Mouse (Mus musculus): ENCODE results near the gene Tspear. TPM values are rescaled to one million over a fixed set of nuclear protein-coding genes. Genes with fewer than 3 reads are reported as not detected.
A peak's percentile ranks its signal among the peaks of the same experiment; 100 is the strongest.

The Tspear gene
- polyA plus RNA-seq, 1 experiment from 2014 or later = 1.4 TPM

DNA sequence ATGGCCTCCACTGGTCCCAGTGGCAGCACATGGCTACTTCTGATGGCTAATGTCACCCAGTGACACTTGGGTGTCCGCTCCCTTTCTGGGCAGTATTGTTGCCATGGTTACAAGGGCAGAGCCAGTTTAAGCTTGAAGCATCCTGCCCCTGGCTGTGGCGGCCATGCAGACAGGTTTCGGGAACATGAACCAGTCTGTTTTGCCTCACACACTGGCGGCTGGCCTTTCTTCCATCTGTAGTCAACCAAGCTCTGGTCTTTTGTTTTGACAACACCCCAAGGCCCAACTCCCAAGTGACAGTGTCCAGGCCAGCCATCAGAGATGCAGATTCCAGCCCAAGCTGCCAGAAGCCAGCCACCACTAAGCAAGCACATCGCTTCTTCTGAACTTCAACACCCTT lies 209.2 kb downstream of the Tspear start:
- Histone ChIP-seq H3K4me1 (peaks cover 3% of the 10 kb centered on the region; the same call in 1 of the 2 replicates), H3K9ac (replicated peaks) (no peak overlapping the region), H3K4me3 (no peak overlapping the region), H3K4me2 (replicated peaks) (no peak overlapping the region), H3K27ac (replicated peaks) (no peak overlapping the region), H3K36me3 (no peaks in the 10 kb centered on the region), H3K27me3 (0 out of 2 replicates have a peak, but pooled peaks cover 3% of the 10 kb centered on the region), H3K9me3 (no peaks in the 10 kb centered on the region)
- ATAC-seq (ENCODE audit: low FRiP score, low read depth) = no peak
- WGBS = 59% methylated on average over 5 of the region's 5 CpGs

- Histone ChIP-seq H3K36me3 (no peaks in the 10 kb centered on the region), H3K4me2 (replicated peaks) (no peak overlapping the region), H3K9ac (replicated peaks) (no peak overlapping the region), H3K9me3 (no peaks in the 10 kb centered on the region), H3K27me3 (peaks cover 20% of the 10 kb centered on the region), H3K4me1 (peaks cover 20% of the 10 kb centered on the region; the same call in 1 of the 2 replicates), H3K4me3 (no peak overlapping the region), H3K27ac (replicated peaks) (no peak overlapping the region)
- 84% methylated on average over 7 of the region's 7 CpGs for WGBS
- no peak for ATAC-seq (ENCODE audit: low FRiP score, low read depth)
Measured at GRCm38 (mm10) chr10:77900126-77900525, 213.8 kb downstream of the Tspear start.

DNA sequence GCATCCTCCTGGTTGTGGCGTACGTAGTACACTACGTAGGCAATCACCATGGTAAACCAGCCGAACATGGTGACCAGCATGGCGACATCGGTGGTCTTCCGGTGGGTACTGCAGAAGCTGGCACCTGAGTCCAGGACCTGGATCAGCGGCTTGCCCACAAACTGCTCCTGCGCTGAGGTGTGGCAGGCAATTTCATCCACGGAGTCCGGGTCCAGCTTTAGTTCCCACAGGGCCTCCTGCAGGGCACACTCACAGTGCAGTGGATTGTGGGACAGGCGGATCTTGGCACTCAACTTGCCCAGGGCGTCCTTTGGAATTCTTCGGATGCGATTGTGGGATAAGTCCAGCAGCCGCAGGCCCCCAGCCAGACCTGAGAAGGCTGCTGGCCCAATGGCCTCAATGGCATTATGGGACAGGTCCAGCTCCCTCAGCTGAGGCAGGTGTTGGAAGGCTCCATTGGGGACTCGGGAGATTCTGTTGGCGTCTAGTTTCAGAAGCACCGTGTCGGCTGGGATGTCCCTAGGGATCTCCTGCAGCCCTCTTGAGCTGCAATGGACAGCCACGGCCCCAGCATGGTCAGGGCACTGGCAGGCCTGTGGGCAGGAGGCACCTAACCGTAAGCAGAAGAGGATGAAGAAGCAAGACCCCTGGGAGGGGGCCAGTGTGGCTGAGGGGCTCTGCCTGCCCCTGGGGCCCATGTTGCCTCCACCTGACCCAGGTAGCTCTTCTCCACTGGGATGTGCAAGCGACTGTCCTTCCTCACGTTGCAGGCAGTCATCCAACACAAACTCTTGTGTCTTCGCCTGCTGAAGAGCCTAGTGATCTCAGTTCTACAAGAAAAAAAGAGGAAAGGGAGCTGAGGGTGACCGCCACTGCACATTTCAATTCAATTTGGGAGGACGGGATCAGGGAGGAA lies 214.8 kb downstream of the Tspear start:
- Histone ChIP-seq H3K4me3 (peak overlapping the region; percentile 62; the same call in 1 of the 2 replicates), H3K9ac (replicated peaks) (no peak overlapping the region), H3K9me3 (no peaks in the 10 kb centered on the region), H3K27me3 (peaks cover 23% of the 10 kb centered on the region), H3K4me1 (peaks cover 19% of the 10 kb centered on the region; the same call in 1 of the 2 replicates), H3K4me2 (replicated peaks) (peak overlapping the region; percentile 90), H3K27ac (replicated peaks) (no peak overlapping the region), H3K36me3 (no peaks in the 10 kb centered on the region)
- WGBS = 85% methylated on average over 27 of the region's 27 CpGs
- ATAC-seq (ENCODE audit: low FRiP score, low read depth) = no peak

DNA sequence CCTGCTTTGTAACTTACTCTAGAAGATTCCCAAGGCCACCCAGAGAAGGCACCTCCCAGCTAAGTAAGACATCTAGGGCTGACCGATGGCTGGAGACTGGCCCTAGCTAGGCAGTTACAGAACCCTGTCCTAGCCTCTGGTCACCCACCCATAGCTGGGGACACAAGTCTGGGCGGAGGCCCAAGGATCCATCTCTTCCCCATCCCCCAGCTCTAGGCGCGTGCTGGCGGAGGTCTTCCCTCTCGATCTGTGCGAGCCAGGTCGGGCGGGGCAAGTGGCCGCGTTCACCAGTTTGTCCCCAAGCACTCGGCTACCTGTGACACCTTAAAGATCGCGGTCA lies 215.5 kb downstream of the Tspear start:
- H3K9me3 ChIP-seq = no peaks in the 10 kb centered on the region
- peak overlapping the region; percentile 71 for H3K9ac ChIP-seq (replicated peaks)
- peak overlapping the region; percentile 62 for H3K4me3 ChIP-seq
- H3K27me3 ChIP-seq = peaks cover 23% of the 10 kb centered on the region
- peak; percentile 45 for ATAC-seq (ENCODE audit: low FRiP score, low read depth)
- no peak overlapping the region for H3K27ac ChIP-seq (replicated peaks)
- 1% methylated on average over 14 of the region's 14 CpGs for WGBS
- H3K36me3 ChIP-seq = no peaks in the 10 kb centered on the region
- peak overlapping the region; percentile 90 for H3K4me2 ChIP-seq (replicated peaks)
- H3K4me1 ChIP-seq = peaks cover 16% of the 10 kb centered on the region; the same call in 1 of the 2 replicates

DNA sequence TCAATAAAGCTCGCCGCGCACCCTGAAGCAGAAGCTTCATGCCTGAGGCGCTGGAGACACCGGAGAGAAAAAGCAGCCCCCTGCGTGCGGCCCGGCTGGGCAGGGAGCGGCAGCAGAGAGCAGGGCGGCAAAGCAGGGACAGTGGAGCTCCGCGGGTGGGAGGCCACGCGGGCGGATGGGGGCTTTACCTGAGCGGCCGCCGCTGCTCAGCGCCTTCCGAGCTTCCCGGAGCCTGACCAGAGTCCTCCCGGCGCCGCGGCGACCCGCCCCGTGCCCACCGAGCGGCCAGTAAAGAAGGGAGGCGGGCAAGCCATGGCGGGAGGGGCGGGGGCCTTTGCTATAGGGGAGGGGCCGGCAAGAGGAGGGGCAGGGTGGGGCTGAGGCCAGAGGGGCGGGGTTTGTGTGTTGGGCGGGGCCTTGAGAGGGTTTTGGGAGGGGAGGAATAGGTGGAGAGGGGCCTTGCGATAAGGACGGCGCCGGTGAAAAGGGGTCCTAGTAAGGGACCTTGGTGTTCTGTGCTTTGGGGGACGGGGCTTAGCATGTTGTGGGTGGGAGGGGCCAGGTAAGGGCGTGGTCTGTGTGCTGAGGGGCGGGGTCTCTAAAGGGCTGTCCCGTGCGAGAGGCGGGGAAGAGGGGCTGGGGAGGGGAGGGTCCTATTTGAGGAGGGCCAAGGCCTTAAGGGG lies 216.0 kb downstream of the Tspear start, which contains the start of gene Lrrc3:
TSS of gene Lrrc3 (minus strand) at position 326 of the 683 bp plus-strand sequence.
- no peaks in the 10 kb centered on the region for H3K9me3 ChIP-seq
- ATAC-seq (ENCODE audit: low FRiP score, low read depth) = peak; percentile 74

DNA sequence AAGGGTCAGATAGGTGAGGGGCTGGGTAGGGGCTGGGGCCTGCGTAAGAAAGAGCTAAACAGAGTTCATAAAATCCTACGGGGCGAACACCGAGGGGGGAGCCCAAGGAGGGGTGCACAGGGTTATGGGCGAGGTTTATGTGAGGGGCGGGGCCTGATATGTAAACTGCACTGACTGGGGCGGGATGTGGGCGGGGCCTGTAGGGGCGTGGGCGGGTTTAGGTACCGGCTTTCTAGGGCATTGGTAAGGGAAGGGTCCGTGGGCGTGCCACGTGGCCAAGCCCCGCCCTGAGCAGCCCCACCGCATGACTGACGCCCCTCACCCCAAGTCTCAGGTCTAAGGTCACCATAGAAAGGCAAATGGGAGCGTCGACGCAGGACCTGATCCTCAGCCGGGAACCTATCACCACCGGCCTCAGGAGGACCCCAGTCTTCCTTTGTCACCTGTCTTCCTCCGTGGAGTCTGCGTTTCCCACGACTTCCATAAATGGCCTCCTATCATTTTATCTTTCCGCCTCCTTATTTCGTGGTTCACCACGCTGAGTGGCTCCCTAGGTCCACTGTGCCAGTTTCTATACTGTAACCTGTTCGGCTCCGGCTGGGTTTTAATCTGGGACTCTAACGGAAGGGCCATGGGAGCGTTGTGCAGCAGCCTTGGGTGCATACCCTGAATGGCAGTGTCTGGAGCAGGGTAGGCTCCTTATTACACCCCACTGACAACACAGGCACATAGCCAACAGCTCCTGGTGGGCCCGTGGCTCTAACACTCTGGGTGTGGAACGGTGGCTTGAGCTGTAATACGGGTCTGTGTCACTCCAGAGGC lies 216.7 kb downstream of the Tspear start:
- Histone ChIP-seq H3K4me3 (peak overlapping the region; percentile 62), H3K4me2 (replicated peaks) (peak overlapping the region; percentile 90), H3K9ac (replicated peaks) (peak overlapping the region; percentile 71; the same call in 1 of the 2 replicates), H3K27ac (replicated peaks) (no peak overlapping the region), H3K4me1 (peaks cover 16% of the 10 kb centered on the region; the same call in 1 of the 2 replicates), H3K36me3 (no peaks in the 10 kb centered on the region), H3K27me3 (peaks cover 23% of the 10 kb centered on the region), H3K9me3 (no peaks in the 10 kb centered on the region)
- ATAC-seq (ENCODE audit: low FRiP score, low read depth) = peak; percentile 83
- WGBS = 10% methylated on average over 30 of the region's 35 CpGs

More for the DNA sequence above, 216.0 kb downstream of the Tspear start, which contains the start of gene Lrrc3:
- Histone ChIP-seq H3K27me3 (peaks cover 23% of the 10 kb centered on the region), H3K27ac (replicated peaks) (no peak within 1 kb of the TSS), H3K36me3 (no peaks in the 10 kb centered on the region), H3K4me3 (peak within 1 kb of the TSS; percentile 62), H3K4me2 (replicated peaks) (peak within 1 kb of the TSS; percentile 90), H3K9ac (replicated peaks) (peak within 1 kb of the TSS; percentile 71), H3K4me1 (peaks cover 16% of the 10 kb centered on the region; the same call in 1 of the 2 replicates)
- 1% methylated on average over 46 of the region's 46 CpGs for WGBS

- Histone ChIP-seq H3K9me3 (no peaks in the 10 kb centered on the region), H3K27me3 (no peaks in the 10 kb centered on the region), H3K4me2 (replicated peaks) (no peak overlapping the region), H3K9ac (replicated peaks) (no peak overlapping the region), H3K4me3 (no peak overlapping the region), H3K27ac (replicated peaks) (no peak overlapping the region), H3K36me3 (no peaks in the 10 kb centered on the region), H3K4me1 (no peaks in the 10 kb centered on the region)
- WGBS = 87% methylated on average over 7 of the region's 7 CpGs
- ATAC-seq (ENCODE audit: low FRiP score, low read depth) = no peak
Measured at GRCm38 (mm10) chr10:77912605-77913004, 226.2 kb downstream of the Tspear start.

DNA sequence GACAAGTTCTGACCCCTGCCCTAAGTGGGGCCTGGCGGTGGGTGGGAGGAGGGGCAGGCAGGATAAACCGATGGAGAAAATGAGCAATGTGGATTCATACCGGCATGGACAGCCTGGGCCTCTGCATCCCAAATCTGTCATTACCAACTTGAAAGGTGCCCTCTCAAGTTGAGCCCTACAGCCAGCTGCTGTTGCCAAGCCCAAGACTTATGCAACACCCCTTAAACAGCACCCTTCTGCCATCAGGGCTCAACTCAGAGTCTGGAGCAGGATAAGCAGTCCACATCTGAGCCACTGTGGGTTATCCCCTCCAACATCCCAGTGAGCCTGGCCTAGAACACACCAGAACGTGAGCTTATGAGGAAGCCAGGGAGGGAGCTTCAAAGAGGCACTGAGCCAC lies 226.9 kb downstream of the Tspear start:
- Histone ChIP-seq H3K4me2 (replicated peaks) (no peak overlapping the region), H3K4me1 (no peaks in the 10 kb centered on the region), H3K27me3 (no peaks in the 10 kb centered on the region), H3K9ac (replicated peaks) (no peak overlapping the region), H3K27ac (replicated peaks) (no peak overlapping the region), H3K9me3 (no peaks in the 10 kb centered on the region), H3K4me3 (no peak overlapping the region), H3K36me3 (no peaks in the 10 kb centered on the region)
- 79% methylated on average over 4 of the region's 4 CpGs for WGBS
- ATAC-seq (ENCODE audit: low FRiP score, low read depth) = no peak

- no peak overlapping the region for H3K4me3 ChIP-seq
- 63% methylated on average over 8 of the region's 8 CpGs for WGBS
- no peak overlapping the region for H3K9ac ChIP-seq (replicated peaks)
- H3K27ac ChIP-seq (replicated peaks) = no peak overlapping the region
- H3K4me1 ChIP-seq = no peaks in the 10 kb centered on the region
- ATAC-seq (ENCODE audit: low FRiP score, low read depth) = no peak
- H3K27me3 ChIP-seq = no peaks in the 10 kb centered on the region
- H3K4me2 ChIP-seq (replicated peaks) = no peak overlapping the region
- H3K36me3 ChIP-seq = no peaks in the 10 kb centered on the region
- no peaks in the 10 kb centered on the region for H3K9me3 ChIP-seq
Measured at GRCm38 (mm10) chr10:77916636-77917335, 230.4 kb downstream of the Tspear start.

GRCm38 (mm10) chr10:77921009-77921408 lies 234.6 kb downstream of the Tspear start:
- WGBS = 85% methylated on average over 5 of the region's 5 CpGs
- Histone ChIP-seq H3K9me3 (no peaks in the 10 kb centered on the region), H3K9ac (replicated peaks) (no peak overlapping the region), H3K27ac (replicated peaks) (no peak overlapping the region), H3K4me2 (replicated peaks) (no peak overlapping the region), H3K27me3 (no peaks in the 10 kb centered on the region), H3K4me3 (no peak overlapping the region), H3K4me1 (no peaks in the 10 kb centered on the region), H3K36me3 (no peaks in the 10 kb centered on the region)
- ATAC-seq (ENCODE audit: low FRiP score, low read depth) = no peak

DNA sequence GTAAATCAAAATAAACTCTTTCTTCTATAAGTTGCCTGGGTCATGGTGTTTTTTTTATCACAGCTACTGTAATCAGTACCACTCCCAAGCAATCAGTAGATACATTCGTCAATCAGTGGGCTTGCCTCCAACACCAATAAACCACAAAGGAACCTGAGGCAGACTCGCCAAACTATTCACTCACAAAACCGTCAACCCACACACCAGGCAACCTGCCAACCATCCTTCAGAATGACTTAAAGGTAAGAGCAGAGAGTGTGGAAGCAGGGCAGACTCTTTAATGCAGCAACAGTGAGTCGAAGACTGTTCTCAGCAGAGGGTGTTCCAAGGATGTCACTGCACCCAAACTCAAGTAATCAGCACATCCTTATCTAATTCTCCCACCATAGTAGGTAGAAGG lies 236.3 kb downstream of the Tspear start:
- H3K4me2 ChIP-seq (replicated peaks) = no peak overlapping the region
- H3K27ac ChIP-seq (replicated peaks) = no peak overlapping the region
- H3K4me1 ChIP-seq = no peaks in the 10 kb centered on the region
- H3K4me3 ChIP-seq = no peak overlapping the region
- ATAC-seq (ENCODE audit: low FRiP score, low read depth) = no peak
- H3K9ac ChIP-seq (replicated peaks) = no peak overlapping the region
- H3K9me3 ChIP-seq = no peaks in the 10 kb centered on the region
- H3K36me3 ChIP-seq = no peaks in the 10 kb centered on the region
- no peaks in the 10 kb centered on the region for H3K27me3 ChIP-seq
- WGBS = 97% methylated on average over 4 of the region's 4 CpGs

All from midbrain, embryonic 12.5 days (tissue).